Mouse (Mus musculus) brain, embryonic 14.5 days (tissue): Measurements from ENCODE around the gene Gm13697.
"Not testable (repeated sequence)": the region's sequence is repeated elsewhere in the genome, so short reads cannot be mapped to it uniquely, and the experiment has no call there.

Experiments
- CTCF ChIP-seq: fragments of 200-500 bp; IDR thresholded peaks from 2 replicates; pipeline ENCODE4 v1.5.1; 2012; ENCODE audit warnings: inconsistent platforms, mild to moderate bottlenecking, moderate library complexity, borderline replicate concordance; ENCODE audit not compliant: insufficient read depth, insufficient read length; ENCODE audit errors: extremely low read depth
- POLR2A ChIP-seq: fragments of 200-500 bp; IDR thresholded peaks from 2 replicates; pipeline ENCODE4 v1.6.1; 2012; ENCODE audit warnings: mild to moderate bottlenecking, inconsistent platforms, borderline replicate concordance; ENCODE audit not compliant: poor library complexity, insufficient read depth, insufficient read length, severe bottlenecking; ENCODE audit errors: extremely low read depth

DNA sequence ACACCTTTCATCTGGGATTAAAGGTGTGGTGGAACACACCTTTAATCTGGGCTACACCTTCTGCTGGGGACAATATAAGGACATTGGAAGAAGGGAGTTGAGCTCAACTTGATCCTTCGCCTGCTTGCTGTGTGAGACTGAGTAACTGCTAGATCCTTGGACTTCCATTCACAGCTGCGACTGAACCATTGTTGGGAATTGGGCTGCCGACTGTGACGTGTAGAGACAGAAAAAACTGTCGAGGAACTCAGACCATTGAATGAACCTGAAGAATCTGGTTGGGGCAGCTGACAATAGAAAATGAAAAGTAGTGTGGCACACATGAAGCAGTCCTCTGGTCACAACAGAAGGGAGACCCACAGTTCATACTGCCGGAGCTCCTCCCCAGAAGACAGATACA is 29.1 kb upstream of the Gm13697 start, which contains the start of gene Gm13698:
- not testable (repeated sequence) for TF ChIP-seq POLR2A, CTCF
